Mouse (Mus musculus): ENCODE results near the gene Lhx8. TPM values are rescaled to one million over a fixed set of nuclear protein-coding genes. Genes with fewer than 3 reads are reported as not detected.

The Lhx8 gene
- total and polyA plus RNA-seq, 3 experiments = not detected

DNA sequence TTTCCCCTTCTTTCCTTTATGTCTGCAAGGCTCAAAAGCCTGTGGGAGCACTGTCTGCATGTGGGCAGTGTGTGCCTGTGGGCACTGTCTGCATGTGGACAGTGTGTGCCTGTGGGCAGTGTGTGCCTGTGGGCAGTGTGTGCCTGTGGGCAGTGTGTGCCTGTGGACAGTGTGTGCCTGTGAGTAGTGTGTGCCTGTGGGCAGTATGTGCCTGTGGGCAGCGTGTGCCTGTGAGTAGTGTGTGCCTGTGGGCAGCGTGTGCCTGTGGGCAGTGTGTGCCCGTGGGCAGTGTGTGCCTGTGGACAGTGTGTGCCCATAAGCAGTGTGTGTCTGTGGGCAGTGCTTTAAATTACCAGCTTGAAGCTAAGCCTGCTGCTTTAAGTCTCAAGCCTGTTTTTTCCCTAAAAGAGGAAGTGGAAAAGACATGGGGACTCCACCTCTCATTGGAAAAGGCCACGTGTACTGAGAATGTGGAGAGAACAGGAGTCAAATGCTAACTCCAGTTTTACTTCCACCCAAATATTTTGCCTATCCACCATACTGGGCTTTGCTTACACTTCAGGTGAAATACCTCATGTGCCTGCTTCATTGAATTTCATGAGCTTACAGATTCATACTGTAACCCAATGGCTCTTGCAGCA lies 41.9 kb downstream of the Lhx8 start (continued):
- no peak for TF ChIP-seq TBP (conservative IDR thresholded peaks at IDR 0.05; ENCODE audit: low read depth, low read length)
- TF ChIP-seq CHD1 (IDR thresholded peaks at IDR 0.05; ENCODE audit: low read depth, low read length) = no peak
- TF ChIP-seq MYC (IDR thresholded peaks at IDR 0.05; ENCODE audit: low read depth, low read length) = peak; percentile 95
- TF ChIP-seq ELF1 (IDR thresholded peaks at IDR 0.05; ENCODE audit: low read depth, low read length) = no peak
- no peak for TF ChIP-seq CHD2 (IDR thresholded peaks at IDR 0.05; ENCODE audit: low read length)
- no peak for TF ChIP-seq HCFC1 (IDR thresholded peaks at IDR 0.05; ENCODE audit: low read depth, low read length)
- 0 out of 2 replicates have a peak, but pooled peaks have one; percentile 26 for TF ChIP-seq MXI1 (IDR thresholded peaks at IDR 0.05; ENCODE audit: low read depth, low read length)

DNA sequence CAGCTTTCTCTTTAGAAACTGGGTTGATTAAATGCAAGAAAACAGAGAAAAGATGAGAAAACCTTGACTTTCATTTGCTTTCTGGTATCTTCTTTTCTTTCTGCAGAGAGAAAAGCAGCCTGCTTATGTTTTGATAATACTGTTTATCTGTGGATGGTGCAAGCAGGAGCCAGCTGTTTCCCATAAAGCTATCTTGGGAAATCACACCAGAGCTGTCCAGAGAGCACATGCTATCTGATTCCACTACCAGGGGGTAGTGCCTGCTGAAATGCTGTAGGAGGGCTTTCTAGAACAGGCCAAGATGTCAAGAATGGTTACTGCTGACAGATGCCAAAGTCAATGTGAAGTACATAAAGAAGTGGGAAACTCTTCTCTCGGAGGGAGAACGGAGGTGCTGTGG lies 43.2 kb downstream of the Lhx8 start:
- in situ Hi-C loops (cut with MboI; ENCODE audit: low pct_ligation_motif_present, low pct_unique_long_range_greater_than_20kb, low sequenced_read_pairs) = no loop called here
- H3K4me2 ChIP-seq (ENCODE audit: insufficient read depth, low read depth, poor library complexity, severe bottlenecking) = no peak overlapping the region
- no peak overlapping the region for H3K27ac ChIP-seq (ENCODE audit: insufficient read depth, low read depth)
- H3K4me3 ChIP-seq (replicated peaks in 1 of 3; ENCODE audit: low read depth in 2 of 3, low read length in 2 of 3, poor library complexity in 1 of 3) = no peak overlapping the region
- TF ChIP-seq JUN (IDR thresholded peaks at IDR 0.05; ENCODE audit: insufficient read depth, low read depth, low read length) (no peak), MEF2A (IDR thresholded peaks at IDR 0.05; ENCODE audit: borderline replicate concordance, low read depth, low read length) (no peak), BHLHE40 (IDR thresholded peaks at IDR 0.05; ENCODE audit: low read depth, low read length) (no peak), ZNF384 (IDR thresholded peaks at IDR 0.05; ENCODE audit: low read depth, low read length) (no peak), TCF12 (IDR thresholded peaks at IDR 0.05; ENCODE audit: low read depth, low read length) (no peak), USF2 (conservative IDR thresholded peaks at IDR 0.05; ENCODE audit: low read depth, low read length) (no peak), ELF1 (IDR thresholded peaks at IDR 0.05; ENCODE audit: low read depth, low read length) (no peak)
- H3K9me3 ChIP-seq (replicated peaks; ENCODE audit: low read length) = no peaks in the 10 kb centered on the region
- dilution Hi-C loops (cut with MboI; ENCODE audit: extremely low pct_ligation_motif_present, extremely low pct_unique_long_range_greater_than_20kb, low sequenced_read_pairs) = no loop called here
- no peaks in the 10 kb centered on the region for H3K79me2 ChIP-seq (replicated peaks; ENCODE audit: control insufficient read depth, extremely low read depth, insufficient read depth, poor library complexity, severe bottlenecking)
- DNase-seq (ENCODE audit: extremely low read depth) = no peak
- H3K36me3 ChIP-seq (replicated peaks in 1 of 2; ENCODE audit: control insufficient read depth in 1 of 2, insufficient read depth in 1 of 2, low read length in 1 of 2) = no peaks in the 10 kb centered on the region
- no peak overlapping the region for H3K9ac ChIP-seq (ENCODE audit: insufficient read depth, low read depth)
- H3K4me1 ChIP-seq (ENCODE audit: control insufficient read depth in 1 of 2, insufficient read depth in 2 of 2) = peaks cover 7 to 45% of the 10 kb centered on the region in 2 experiments
- no peaks in the 10 kb centered on the region for H3K27me3 ChIP-seq (replicated peaks)

GRCm38 (mm10) chr3:154285351-154285750 lies 45.1 kb downstream of the Lhx8 start:
- no peaks in the 10 kb centered on the region for H3K27me3 ChIP-seq (replicated peaks)
- no peaks in the 10 kb centered on the region for H3K79me2 ChIP-seq (replicated peaks; ENCODE audit: control insufficient read depth, extremely low read depth, insufficient read depth, poor library complexity, severe bottlenecking)
- H3K36me3 ChIP-seq (replicated peaks in 1 of 2; ENCODE audit: control insufficient read depth in 1 of 2, insufficient read depth in 1 of 2, low read length in 1 of 2) = no peaks in the 10 kb centered on the region
- H3K9ac ChIP-seq (ENCODE audit: insufficient read depth, low read depth) = no peak overlapping the region
- TF ChIP-seq E2F4 (IDR thresholded peaks at IDR 0.05; ENCODE audit: insufficient replicate concordance, low read depth, low read length) (no peak), JUN (IDR thresholded peaks at IDR 0.05; ENCODE audit: insufficient read depth, low read depth, low read length) (no peak), ELF1 (IDR thresholded peaks at IDR 0.05; ENCODE audit: low read depth, low read length) (no peak), MAX (IDR thresholded peaks at IDR 0.05; ENCODE audit: low read length) (no peak), POLR2A (IDR thresholded peaks at IDR 0.05; ENCODE audit: low read depth, low read length) (no peak), MYC (IDR thresholded peaks at IDR 0.05; ENCODE audit: low read depth, low read length) (no peak), KAT2A (IDR thresholded peaks at IDR 0.05; ENCODE audit: insufficient replicate concordance, low read length) (no peak), RAD21 (IDR thresholded peaks at IDR 0.05; ENCODE audit: low read depth, low read length) (no peak), PAX5 (IDR thresholded peaks at IDR 0.05; ENCODE audit: low read length) (no peak), GABPA (IDR thresholded peaks at IDR 0.05; ENCODE audit: insufficient replicate concordance, low read depth, low read length) (no peak), BHLHE40 (IDR thresholded peaks at IDR 0.05; ENCODE audit: low read depth, low read length) (no peak), HCFC1 (IDR thresholded peaks at IDR 0.05; ENCODE audit: low read depth, low read length) (no peak), ZKSCAN1 (IDR thresholded peaks at IDR 0.05; ENCODE audit: borderline replicate concordance, low read depth, low read length) (no peak), JUND (conservative IDR thresholded peaks at IDR 0.05; ENCODE audit: low read depth, low read length) (no peak), USF1 (IDR thresholded peaks at IDR 0.05; ENCODE audit: low read depth, low read length) (no peak), TBP (conservative IDR thresholded peaks at IDR 0.05; ENCODE audit: low read depth, low read length) (no peak)
- no peak overlapping the region for H3K4me3 ChIP-seq (replicated peaks in 1 of 3; ENCODE audit: low read depth in 2 of 3, low read length in 2 of 3, poor library complexity in 1 of 3)
- H3K4me1 ChIP-seq (ENCODE audit: control insufficient read depth in 1 of 2, insufficient read depth in 2 of 2) = peaks cover 7 to 41% of the 10 kb centered on the region in 2 experiments
- H3K27ac ChIP-seq (ENCODE audit: insufficient read depth, low read depth) = no peak overlapping the region
- DNase-seq (ENCODE audit: extremely low read depth) = no peak
- in situ Hi-C loops (cut with MboI; ENCODE audit: low pct_ligation_motif_present, low pct_unique_long_range_greater_than_20kb, low sequenced_read_pairs) = no loop called here
- no peaks in the 10 kb centered on the region for H3K9me3 ChIP-seq (replicated peaks; ENCODE audit: low read length)
- no peak overlapping the region for H3K4me2 ChIP-seq (ENCODE audit: insufficient read depth, low read depth, poor library complexity, severe bottlenecking)
- dilution Hi-C loops (cut with MboI; ENCODE audit: extremely low pct_ligation_motif_present, extremely low pct_unique_long_range_greater_than_20kb, low sequenced_read_pairs) = no loop called here
